ENCODE assay signal across 35 mouse cellular contexts in genomic region chr9:114382936-114383710, GRCm38 (mm10). TPM values are rescaled to one million over a fixed set of nuclear protein-coding genes. Genes with fewer than 3 reads are reported as not detected.
DNase-seq lines count a peak whose midpoint lies in the region; ATAC-seq and TF ChIP-seq lines count a peak whose summit lies in the region.
"Had no signal": no experiment of that assay in that cellular context is flagged by ENCODE, and none has a peak within 500 bp of the region (broad histone marks: within the 10 kb centered on the region; RNA-seq: fewer than 3 reads in every experiment).

No protein-coding gene starts in this region.

- H3K36me3 ChIP-seq in kidney, adult 2 months (ENCODE audit: control insufficient read depth, insufficient read depth, low read length) = no peaks in the 10 kb centered on the region; the same call in 1 of the 2 replicates
- H3K36me3 ChIP-seq in kidney, embryonic 16.5 days (ENCODE audit: insufficient read depth, low read length) = peaks cover 42% of the 10 kb centered on the region
- H3K36me3 ChIP-seq in intestine, embryonic 15.5 days = 0 out of 2 replicates have a peak, but pooled peaks cover 2% of the 10 kb centered on the region
- peaks cover 11% of the 10 kb centered on the region for H3K36me3 ChIP-seq in intestine, embryonic 16.5 days (ENCODE audit: control insufficient read depth, insufficient read depth, low read length)

- peak; percentile 75 for DNase-seq in kidney, adult 2 months
- no peak for DNase-seq in kidney, postnatal 25 days
- no peak for DNase-seq in kidney, postnatal 14 days
- no peak for DNase-seq in left cerebral cortex, postnatal 14 days (ENCODE audit: low spot score in 2 of 2)
- DNase-seq: adrenal gland, adult 2 months; adrenal gland, postnatal 14 days; cerebellum, adult 11 months; cerebellum, adult 2 months; cerebellum, adult 9-11 months; cerebellum, postnatal 25 days; forebrain, postnatal 0 days; gastrocnemius, postnatal 25 days; heart, adult 2 months had no signal

- ATAC-seq in kidney, embryonic 16.5 days (ENCODE audit: low FRiP score, low TSS enrichment) = no peak
- peak; percentile 76 for ATAC-seq in intestine, embryonic 15.5 days
- peak; percentile 77 for ATAC-seq in intestine, embryonic 16.5 days
- no peak for ATAC-seq in inflammation-experienced regulatory T-cells, adult 6 months
- ATAC-seq: CD4-positive, CD25-positive, alpha-beta regulatory T cell, adult 4 months; forebrain, embryonic 14.5 days; forebrain, postnatal 0 days had no signal

- 51% methylated on average over 17 of the region's 17 CpGs for WGBS in kidney, adult 2 months
- 59% methylated on average over 17 of the region's 17 CpGs for WGBS in kidney, embryonic 16.5 days
- WGBS in intestine, embryonic 15.5 days = 64% methylated on average over 17 of the region's 17 CpGs
- 63% methylated on average over 17 of the region's 17 CpGs for WGBS in intestine, embryonic 16.5 days

- no peaks in the 10 kb centered on the region for H3K9me3 ChIP-seq in kidney, embryonic 16.5 days (ENCODE audit: low read length)
- H3K9me3 ChIP-seq in intestine, embryonic 15.5 days = no peaks in the 10 kb centered on the region
- no peaks in the 10 kb centered on the region for H3K9me3 ChIP-seq in intestine, embryonic 16.5 days (ENCODE audit: control insufficient read depth, low read length)
- H3K9me3 ChIP-seq: embryonic facial prominence, embryonic 12.5 days; embryonic facial prominence, embryonic 15.5 days; hindbrain, embryonic 12.5 days had no signal

- no peak overlapping the region for H3K9ac ChIP-seq in kidney, embryonic 16.5 days (replicated peaks; ENCODE audit: low read length)
- no peak overlapping the region for H3K9ac ChIP-seq in intestine, embryonic 15.5 days
- no peak overlapping the region for H3K9ac ChIP-seq in intestine, embryonic 16.5 days (ENCODE audit: low read depth, low read length)
- H3K9ac ChIP-seq: embryonic facial prominence, embryonic 12.5 days; embryonic facial prominence, embryonic 15.5 days; forebrain, postnatal 0 days; hindbrain, embryonic 12.5 days had no signal

- no peak for TF ChIP-seq CTCF in kidney, adult 2 months (conservative IDR thresholded peaks at IDR 0.05; ENCODE audit: insufficient read depth, insufficient read length, low read depth, low read length)

- TF ChIP-seq POLR2A in kidney, adult 2 months (IDR thresholded peaks at IDR 0.05; ENCODE audit: low read depth, low read length) = no peak

- intact Hi-C loops in left cerebral cortex, postnatal 14 days (cut with DNase I) = loop anchor here (10.0 kb wide), 1 partner anchor 388 kb away; no protein-coding TSS in a partner anchor

- H3K4me1 ChIP-seq in kidney, adult 2 months (ENCODE audit: control insufficient read depth, insufficient read depth, low read length) = peaks cover 6% of the 10 kb centered on the region; the same call in 1 of the 2 replicates
- 0 out of 2 replicates have a peak, but pooled peaks cover 3% of the 10 kb centered on the region for H3K4me1 ChIP-seq in kidney, embryonic 16.5 days (ENCODE audit: insufficient read depth, low read length)
- H3K4me1 ChIP-seq in intestine, embryonic 15.5 days (replicated peaks) = peaks cover 12% of the 10 kb centered on the region; the same call in 1 of the 2 replicates
- H3K4me1 ChIP-seq in intestine, embryonic 16.5 days (ENCODE audit: control insufficient read depth, insufficient read depth, low read length) = peaks cover 19% of the 10 kb centered on the region
- H3K4me1 ChIP-seq: embryonic facial prominence, embryonic 12.5 days; hindbrain, embryonic 12.5 days had no signal

- H3K4me2 ChIP-seq in kidney, embryonic 16.5 days (replicated peaks; ENCODE audit: low read depth, low read length) = no peak overlapping the region
- no peak overlapping the region for H3K4me2 ChIP-seq in intestine, embryonic 15.5 days (replicated peaks)
- no peak overlapping the region for H3K4me2 ChIP-seq in intestine, embryonic 16.5 days (ENCODE audit: low read depth, low read length)
- H3K4me2 ChIP-seq: embryonic facial prominence, embryonic 12.5 days; embryonic facial prominence, embryonic 15.5 days; heart, embryonic 11.5 days; hindbrain, embryonic 12.5 days had no signal

- no peak overlapping the region for H3K4me3 ChIP-seq in kidney, adult 2 months (ENCODE audit: insufficient read depth, low read depth, low read length)
- H3K4me3 ChIP-seq in kidney, embryonic 16.5 days (ENCODE audit: low read length) = no peak overlapping the region
- no peak overlapping the region for H3K4me3 ChIP-seq in intestine, embryonic 15.5 days (replicated peaks)
- H3K4me3 ChIP-seq in intestine, embryonic 16.5 days (ENCODE audit: low read length) = no peak overlapping the region
- H3K4me3 ChIP-seq: embryonic facial prominence, embryonic 12.5 days; embryonic facial prominence, embryonic 15.5 days; heart, adult 2 months; hindbrain, embryonic 12.5 days had no signal

- H3K27ac ChIP-seq in kidney, adult 2 months (ENCODE audit: insufficient read depth, low read depth, low read length) = peak overlapping the region; percentile 88
- H3K27ac ChIP-seq in kidney, embryonic 16.5 days (ENCODE audit: low read length) = 0 out of 2 replicates have a peak overlapping the region, but pooled peaks have one; percentile 34
- peak overlapping the region; percentile 60 for H3K27ac ChIP-seq in intestine, embryonic 15.5 days
- peak overlapping the region; percentile 88 for H3K27ac ChIP-seq in intestine, embryonic 16.5 days (ENCODE audit: low read length)
- H3K27ac ChIP-seq: embryonic facial prominence, embryonic 12.5 days; embryonic facial prominence, embryonic 15.5 days; heart, adult 2 months; hindbrain, embryonic 12.5 days had no signal

- no peaks in the 10 kb centered on the region for H3K27me3 ChIP-seq in kidney, adult 2 months (replicated peaks; ENCODE audit: control insufficient read depth, insufficient read depth, low read length)
- H3K27me3 ChIP-seq in kidney, embryonic 16.5 days (ENCODE audit: insufficient read depth, low read length) = no peaks in the 10 kb centered on the region
- no peaks in the 10 kb centered on the region for H3K27me3 ChIP-seq in intestine, embryonic 15.5 days (replicated peaks)
- no peaks in the 10 kb centered on the region for H3K27me3 ChIP-seq in intestine, embryonic 16.5 days (replicated peaks; ENCODE audit: control insufficient read depth, insufficient read depth, low read length)
- H3K27me3 ChIP-seq: embryonic facial prominence, embryonic 12.5 days; embryonic facial prominence, embryonic 15.5 days; hindbrain, embryonic 12.5 days had no signal

RNA-seq across cellular contexts. Expression of gene Crtap, which starts 7.4 kb away (rescaled TPM):
- 86.3 and 98.7 TPM in 2 replicates for polyA plus RNA-seq in kidney, adult 2 months (2012; rRNA removed)
- 139 and 148 TPM in 2 replicates for polyA plus RNA-seq in kidney, embryonic 16.5 days (2015; fragmentation: Nextera tagmentation; extraction: Ambion mirVana)
- polyA plus RNA-seq in intestine, embryonic 15.5 days (2015; fragmentation: Nextera tagmentation; extraction: Ambion mirVana) = 107 and 110 TPM in 2 replicates
- 98.2 and 104 TPM in 2 replicates for polyA plus RNA-seq in intestine, embryonic 16.5 days (2015; fragmentation: Nextera tagmentation; extraction: Ambion mirVana)
- 1 to 10 TPM; 8.0 to 8.6 TPM for total RNA-seq in left cerebral cortex, postnatal 14 days (2021)
- 1 to 10 TPM; 2.5 to 3.9 (median 3.1) TPM for polyA plus RNA-seq in inflammation-experienced regulatory T-cells, adult 6 months (2017; shearing (Covaris generic))

RNA-seq across cellular contexts. Expression of gene Glb1, which starts 17.8 kb away (rescaled TPM):
- polyA plus RNA-seq in kidney, adult 2 months (2012; rRNA removed) = 144 and 165 TPM in 2 replicates
- 77.6 and 81.0 TPM in 2 replicates for polyA plus RNA-seq in kidney, embryonic 16.5 days (2015; fragmentation: Nextera tagmentation; extraction: Ambion mirVana)
- 157 and 179 TPM in 2 replicates for polyA plus RNA-seq in intestine, embryonic 15.5 days (2015; fragmentation: Nextera tagmentation; extraction: Ambion mirVana)
- 295 and 399 TPM in 2 replicates for polyA plus RNA-seq in intestine, embryonic 16.5 days (2015; fragmentation: Nextera tagmentation; extraction: Ambion mirVana)
- 10 to 100 TPM; 28.1 to 30.2 TPM for total RNA-seq in left cerebral cortex, postnatal 14 days (2021)
- 10 to 100 TPM; 30.2 to 38.0 (median 34.6) TPM for polyA plus RNA-seq in inflammation-experienced regulatory T-cells, adult 6 months (2017; shearing (Covaris generic))

RNA-seq across cellular contexts. Expression of gene Tmppe, which starts 17.8 kb away (rescaled TPM):
- 11.4 and 15.7 TPM in 2 replicates for polyA plus RNA-seq in kidney, adult 2 months (2012; rRNA removed)
- polyA plus RNA-seq in kidney, embryonic 16.5 days (2015; fragmentation: Nextera tagmentation; extraction: Ambion mirVana) = 15.3 and 15.9 TPM in 2 replicates
- 18.3 and 22.1 TPM in 2 replicates for polyA plus RNA-seq in intestine, embryonic 15.5 days (2015; fragmentation: Nextera tagmentation; extraction: Ambion mirVana)
- 31.2 and 40.7 TPM in 2 replicates for polyA plus RNA-seq in intestine, embryonic 16.5 days (2015; fragmentation: Nextera tagmentation; extraction: Ambion mirVana)
- total RNA-seq in left cerebral cortex, postnatal 14 days (2021) = 10 to 100 TPM in 1 of 2 experiments, 1 to 10 TPM in 1; 9.4 to 10.4 TPM
- 10 to 100 TPM in 2 of 3 experiments, 1 to 10 TPM in 1; 9.9 to 14.3 (median 12.1) TPM for polyA plus RNA-seq in inflammation-experienced regulatory T-cells, adult 6 months (2017; shearing (Covaris generic))

RNA-seq across cellular contexts. Expression of gene Bcl2a1c, which starts 53.2 kb away (rescaled TPM):
- not detected in 2 replicates for polyA plus RNA-seq in kidney, adult 2 months (2012; rRNA removed)
- polyA plus RNA-seq in kidney, embryonic 16.5 days (2015; fragmentation: Nextera tagmentation; extraction: Ambion mirVana) = not detected in 2 replicates
- not detected in 2 replicates for polyA plus RNA-seq in intestine, embryonic 15.5 days (2015; fragmentation: Nextera tagmentation; extraction: Ambion mirVana)
- not detected in 2 replicates for polyA plus RNA-seq in intestine, embryonic 16.5 days (2015; fragmentation: Nextera tagmentation; extraction: Ambion mirVana)
- not detected for total RNA-seq in left cerebral cortex, postnatal 14 days (2021)
- 1 to 10 TPM in 2 of 3 experiments, not detected in 1; 3.4 to 5.9 TPM for polyA plus RNA-seq in inflammation-experienced regulatory T-cells, adult 6 months (2017; shearing (Covaris generic))
- total RNA-seq: adrenal gland, adult 2 months; adrenal gland, postnatal 14 days; adrenal gland, postnatal 4 days; common myeloid progenitor, adult 5-6 weeks; forebrain, postnatal 0 days; gastrocnemius, adult 8-10 months; gastrocnemius, postnatal 25 days; heart, adult 2 months; heart, postnatal 25 days; hematopoietic stem cell, adult 5-6 weeks; MEL had no signal
- polyA plus RNA-seq: adrenal gland, adult 2 months; C2C12; cerebellum, adult 2 months; embryonic facial prominence, embryonic 12.5 days; embryonic facial prominence, embryonic 15.5 days; forebrain, embryonic 11.5 days; forebrain, embryonic 14.5 days; forebrain, postnatal 0 days; frontal cortex, adult 2 months; gonadal fat pad, adult 2 months; heart, adult 2 months; heart, embryonic 11.5 days; heart, embryonic 14.5 days; heart, postnatal 0 days; hindbrain, embryonic 12.5 days had no signal

Comparison
In these comparisons a context has a peak if more than half of its experiments do, and no peak if none do; other contexts are left out.
1. H3K27ac ChIP-seq: peak in every context shown above with its lines; median percentile 88 in kidney, adult 2 months; 88 in intestine, embryonic 16.5 days; 60 in intestine, embryonic 15.5 days; 34 in kidney, embryonic 16.5 days.
2. ATAC-seq: peak in intestine, embryonic 15.5 days (single experiment) and intestine, embryonic 16.5 days (single experiment); none in kidney, embryonic 16.5 days (single experiment) and inflammation-experienced regulatory T-cells, adult 6 months (single experiment).
3. RNA of gene Crtap, which starts 7.4 kb away (polyA plus RNA-seq): 139 to 148 TPM in kidney, embryonic 16.5 days, 107 to 110 TPM in intestine, embryonic 15.5 days, 86.3 to 98.7 TPM in kidney, adult 2 months and 98.2 to 104 TPM in intestine, embryonic 16.5 days; 2.5 to 3.9 TPM in inflammation-experienced regulatory T-cells, adult 6 months; every median in the first group is over 10 times any median in the second.